Mouse (Mus musculus) stomach, embryonic 16.5 days (tissue): ENCODE measurements around the gene Bbip1. TPM values are rescaled to one million over a fixed set of nuclear protein-coding genes. Genes with fewer than 3 reads are reported as not detected.
A peak's percentile ranks its signal among the peaks of the same experiment; 100 is the strongest.

Source experiments
- ATAC-seq: fragments of 200-750 bp; cut with Nextera tagmentation; 2 replicates; pipeline ENCODE4 v1.8.0; 2017; ENCODE audit warnings: moderate number of reproducible peaks, moderate TSS enrichment; ENCODE audit not compliant: insufficient read depth, low FRiP score
- H3K27ac ChIP-seq: fragments of 300-500 bp; sonication (generic); 2 replicates; pipeline ENCODE4 v1.5.1; 2014; ENCODE audit warnings: low read length
- H3K27me3 ChIP-seq: fragments of 300-500 bp; sonication (generic); 2 replicates; pipeline ENCODE4 v1.6.1; 2014; ENCODE audit warnings: low read length, control low read depth, mixed read lengths; ENCODE audit not compliant: control insufficient read depth, insufficient read depth
- H3K36me3 ChIP-seq: fragments of 300-500 bp; sonication (generic); 2 replicates; pipeline ENCODE4 v1.6.1; 2014; ENCODE audit warnings: low read length; ENCODE audit not compliant: control insufficient read depth, insufficient read depth
- H3K4me1 ChIP-seq: fragments of 300-500 bp; sonication (generic); 2 replicates; pipeline ENCODE4 v1.6.1; 2014; ENCODE audit warnings: low read length, control low read depth, mixed read lengths; ENCODE audit not compliant: control insufficient read depth, insufficient read depth
- H3K4me2 ChIP-seq: fragments of 300-500 bp; sonication (generic); 2 replicates; pipeline ENCODE4 v1.6.1; 2014; ENCODE audit warnings: low read depth, low read length, mixed read lengths
- H3K4me3 ChIP-seq: fragments of 300-500 bp; sonication (generic); replicated peaks from 2 replicates; pipeline ENCODE4 v1.5.1; 2014; ENCODE audit warnings: mild to moderate bottlenecking, low read length
- H3K9ac ChIP-seq: fragments of 300-500 bp; sonication (generic); 2 replicates; pipeline ENCODE4 v1.6.1; 2014; ENCODE audit warnings: low read length
- H3K9me3 ChIP-seq: fragments of 300-500 bp; sonication (generic); replicated peaks from 2 replicates; pipeline ENCODE4 v1.6.1; 2016; ENCODE audit warnings: low read length, control low read depth; ENCODE audit not compliant: control insufficient read depth
- WGBS: fragments of 180-500 bp; shearing (Covaris S2); extraction: QIAGEN DNeasy Blood & Tissue Kit; methylation state at CpG from one replicate; pipeline ENCODE4 v1.1.7; 2014; 5-methylcytosine and 5-hydroxymethylcytosine counted together
- polyA plus RNA-seq: library from polyadenylated mRNA; unstranded; fragments of >200 nt; fragmentation: Nextera tagmentation; extraction: Ambion mirVana; gene quantifications from 2 replicates; pipeline ENCODE4 v1.2.1, GENCODE M21; 2015

Gene Bbip1
- polyA plus RNA-seq, 1 experiment from 2014 or later: 69.9 TPM

DNA sequence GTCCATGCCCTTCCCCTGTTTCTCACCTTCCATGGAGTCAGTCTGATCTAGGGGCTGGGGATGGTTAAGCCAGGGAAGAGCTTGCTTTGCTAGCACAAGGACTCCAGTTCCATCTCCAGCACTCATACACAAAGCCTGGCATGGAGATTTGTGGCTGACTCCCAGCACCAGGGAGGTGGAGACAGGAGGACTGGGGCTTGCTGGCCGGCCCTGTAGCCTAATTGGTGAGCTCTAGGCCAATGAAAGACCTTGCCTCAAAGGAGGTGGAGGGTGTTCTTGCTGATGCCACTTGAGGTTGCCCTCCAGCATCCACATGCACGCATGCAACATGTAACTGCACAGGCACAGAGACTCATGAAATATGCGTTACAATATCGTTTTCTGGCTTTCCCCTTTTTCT is 45.9 kb downstream of the Bbip1 start:
- Histone ChIP-seq H3K36me3 (no peaks in the 10 kb centered on the region), H3K27ac (peak overlapping the region; percentile 48; the same call in 1 of the 2 replicates), H3K9me3 (no peaks in the 10 kb centered on the region), H3K4me1 (peaks cover 33% of the 10 kb centered on the region), H3K4me3 (no peak overlapping the region), H3K4me2 (no peak overlapping the region), H3K9ac (no peak overlapping the region), H3K27me3 (no peaks in the 10 kb centered on the region)
- 81% methylated on average over 4 of the region's 4 CpGs for WGBS
- no peak for ATAC-seq

DNA sequence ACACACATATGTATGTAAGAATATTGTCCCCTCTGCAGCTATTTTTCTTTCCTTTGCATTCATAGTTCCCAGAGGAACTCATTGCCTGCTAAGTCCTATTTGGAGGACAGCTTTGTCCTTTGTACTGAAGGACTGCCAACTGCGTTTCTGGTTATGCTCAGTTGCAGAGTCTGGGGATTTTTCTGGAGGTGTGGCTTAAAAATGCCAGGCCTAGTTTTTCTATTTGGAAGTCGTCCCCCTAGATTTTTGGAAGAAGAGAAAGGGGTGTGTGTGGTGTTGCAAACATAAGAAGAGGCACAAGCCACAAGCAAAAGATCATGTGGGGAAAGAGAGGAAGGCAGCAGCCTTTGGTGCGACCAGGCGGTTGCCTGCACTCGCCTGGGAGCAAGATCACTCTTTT is 46.4 kb downstream of the Bbip1 start:
- Histone ChIP-seq H3K27ac (peak overlapping the region; percentile 48; the same call in 1 of the 2 replicates), H3K4me2 (no peak overlapping the region), H3K4me1 (peaks cover 37% of the 10 kb centered on the region), H3K27me3 (no peaks in the 10 kb centered on the region), H3K36me3 (no peaks in the 10 kb centered on the region), H3K4me3 (no peak overlapping the region), H3K9ac (no peak overlapping the region), H3K9me3 (no peaks in the 10 kb centered on the region)
- no peak for ATAC-seq
- 71% methylated on average over 5 of the region's 5 CpGs for WGBS

DNA sequence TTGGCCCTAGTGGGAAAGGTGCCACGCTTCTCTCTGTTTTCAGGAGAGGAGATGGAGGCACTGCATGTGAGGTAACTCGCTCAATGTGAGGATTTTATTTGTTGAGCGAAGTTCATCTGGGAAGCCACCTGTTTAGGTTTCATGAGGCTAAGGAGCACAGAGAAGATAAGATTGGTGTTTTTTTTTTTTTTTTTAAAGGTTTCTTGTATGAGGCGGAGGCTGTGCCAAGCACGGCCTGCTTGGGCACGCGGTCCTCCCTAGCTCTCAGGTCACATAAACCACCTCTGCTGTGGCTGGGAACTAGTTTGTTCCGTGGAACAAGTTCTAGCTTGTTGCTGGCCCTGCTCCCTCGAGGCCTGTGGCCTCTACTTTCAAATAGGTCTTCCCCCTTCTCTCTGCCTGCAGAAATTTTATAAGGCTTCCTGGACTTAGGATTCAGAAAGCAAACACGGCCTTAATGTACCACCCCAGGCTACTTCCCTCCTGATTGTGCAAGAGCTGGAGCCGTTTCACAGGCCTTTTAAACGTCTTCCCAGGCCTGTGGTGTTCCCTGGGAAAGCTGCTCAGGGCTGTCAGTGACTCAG is 49.8 kb downstream of the Bbip1 start:
- peaks cover 49% of the 10 kb centered on the region for H3K4me1 ChIP-seq
- peak overlapping the region; percentile 90 for H3K27ac ChIP-seq
- 54% methylated on average over 12 of the region's 12 CpGs for WGBS
- no peak overlapping the region for H3K4me2 ChIP-seq
- H3K4me3 ChIP-seq: no peak overlapping the region
- ATAC-seq: peak; percentile 42; the same call in 1 of the 2 replicates
- H3K27me3 ChIP-seq: no peaks in the 10 kb centered on the region
- H3K9ac ChIP-seq: peak overlapping the region; percentile 43; the same call in 1 of the 2 replicates
- H3K36me3 ChIP-seq: no peaks in the 10 kb centered on the region
- no peaks in the 10 kb centered on the region for H3K9me3 ChIP-seq

DNA sequence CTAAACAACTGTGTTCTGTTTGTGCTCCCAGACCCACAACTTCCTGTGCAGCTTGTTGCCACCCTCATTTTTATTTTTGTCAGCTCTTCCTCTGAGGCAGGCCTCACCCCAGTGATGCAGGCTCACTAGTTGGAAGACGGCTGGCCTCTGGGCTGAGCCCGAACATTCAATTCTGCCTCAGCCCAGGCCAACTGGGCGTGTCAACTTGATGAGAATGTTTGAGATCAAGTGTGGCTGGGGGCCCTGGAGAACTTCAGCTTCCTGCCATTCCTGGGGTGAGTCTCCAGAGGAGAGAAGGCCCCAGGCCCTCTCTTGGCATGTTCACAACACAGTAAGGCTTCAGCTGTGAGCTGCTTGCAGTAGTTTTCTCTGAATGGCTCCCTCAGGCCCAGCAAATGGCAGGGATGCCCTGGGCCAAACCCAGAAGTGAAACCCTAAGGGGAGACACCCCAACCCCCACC is 50.7 kb downstream of the Bbip1 start:
- Histone ChIP-seq H3K27me3 (no peaks in the 10 kb centered on the region), H3K36me3 (no peaks in the 10 kb centered on the region), H3K4me1 (peaks cover 49% of the 10 kb centered on the region), H3K4me3 (no peak overlapping the region), H3K9ac (no peak overlapping the region), H3K27ac (peak overlapping the region; percentile 90), H3K9me3 (no peaks in the 10 kb centered on the region), H3K4me2 (no peak overlapping the region)
- WGBS: 38% methylated on average over 3 of the region's 3 CpGs
- peak; percentile 49; the same call in 1 of the 2 replicates for ATAC-seq

DNA sequence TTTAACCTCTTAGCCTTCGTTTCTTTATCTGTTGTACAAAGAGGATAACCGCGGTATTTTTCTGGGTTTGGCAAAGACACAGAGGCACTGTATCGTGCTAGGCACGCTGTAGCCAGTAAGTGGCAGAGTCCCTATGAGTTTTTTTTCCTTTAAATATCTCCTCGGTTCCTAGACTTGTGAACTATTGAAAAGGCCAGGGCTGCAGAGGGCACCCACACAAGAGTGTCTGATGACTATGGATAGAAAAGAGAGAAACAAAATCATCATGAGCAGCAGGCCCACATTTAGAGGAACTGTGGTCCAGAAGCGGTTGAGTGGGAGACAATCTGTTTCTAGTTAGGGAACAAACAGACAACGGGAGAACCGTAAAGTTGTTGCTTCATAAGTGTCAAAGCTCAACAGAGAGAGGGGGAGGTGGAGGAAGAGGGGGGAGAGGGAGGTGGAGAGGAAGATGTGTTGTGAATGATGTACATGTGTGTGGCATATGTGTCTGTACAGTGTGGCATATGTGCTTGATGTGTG is 51.5 kb downstream of the Bbip1 start:
- H3K27ac ChIP-seq: peak overlapping the region; percentile 90
- no peaks in the 10 kb centered on the region for H3K27me3 ChIP-seq
- peaks cover 49% of the 10 kb centered on the region for H3K4me1 ChIP-seq
- no peak for ATAC-seq
- H3K9ac ChIP-seq: no peak overlapping the region
- no peaks in the 10 kb centered on the region for H3K9me3 ChIP-seq
- WGBS: 46% methylated on average over 9 of the region's 9 CpGs
- no peak overlapping the region for H3K4me3 ChIP-seq
- H3K36me3 ChIP-seq: no peaks in the 10 kb centered on the region
- H3K4me2 ChIP-seq: no peak overlapping the region

DNA sequence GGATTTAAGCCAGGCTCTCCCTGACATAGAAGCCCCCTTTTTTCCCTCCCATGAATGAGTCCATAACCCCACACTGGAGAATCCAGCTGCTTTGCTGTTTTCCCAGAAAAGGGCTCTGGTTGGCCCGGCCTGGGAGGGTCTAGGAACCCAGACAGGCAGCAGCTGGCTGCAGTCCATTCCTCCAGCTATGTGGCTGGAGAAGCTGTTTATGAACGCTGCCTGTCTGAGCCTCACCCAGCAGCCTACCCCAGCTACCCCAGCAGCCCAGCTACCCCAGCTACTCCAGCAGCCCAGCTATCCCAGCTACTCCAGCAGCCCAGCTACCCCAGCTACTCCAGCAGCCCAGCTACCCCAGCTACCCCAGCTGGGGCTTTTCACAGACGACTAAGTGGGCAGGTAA is 52.4 kb downstream of the Bbip1 start, which contains the start of gene Pdcd4:
Gene Pdcd4, plus strand, starts transcription at position 171 of the 400 bp plus-strand sequence.
- H3K9me3 ChIP-seq: no peaks in the 10 kb centered on the region
- H3K9ac ChIP-seq: peak within 1 kb of the TSS; percentile 40; the same call in 1 of the 2 replicates
- WGBS: 8% methylated on average over 3 of the region's 3 CpGs

DNA sequence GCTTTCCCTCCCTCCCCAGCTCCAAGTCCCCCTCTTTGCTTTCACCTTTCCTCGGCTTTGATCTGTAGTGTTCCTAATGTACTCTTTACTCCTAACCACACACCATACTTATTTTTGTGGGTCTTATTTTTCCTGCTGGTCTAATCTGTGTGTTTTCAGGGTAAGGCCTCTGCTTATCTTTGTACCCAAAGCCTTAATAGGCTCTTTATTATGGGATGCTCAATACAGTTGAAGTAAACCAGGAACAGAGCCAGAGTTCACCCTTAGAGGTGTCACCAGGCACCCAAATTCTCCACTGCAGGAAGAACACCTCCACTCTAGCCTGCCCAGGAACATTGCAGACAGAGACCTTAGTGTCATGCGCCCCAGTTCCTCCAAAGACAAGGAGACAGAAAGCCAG is 52.9 kb downstream of the Bbip1 start:
- 62% methylated on average over 2 of the region's 2 CpGs for WGBS
- ATAC-seq: peak; percentile 11; the same call in 1 of the 2 replicates

More for the DNA sequence above, 52.4 kb downstream of the Bbip1 start, which contains the start of gene Pdcd4:
- H3K4me2 ChIP-seq: 0 out of 2 replicates have a peak within 1 kb of the TSS, but pooled peaks have one; percentile 9
- H3K36me3 ChIP-seq: no peaks in the 10 kb centered on the region
- H3K27ac ChIP-seq: peak within 1 kb of the TSS; percentile 90
- peaks cover 49% of the 10 kb centered on the region for H3K4me1 ChIP-seq
- no peaks in the 10 kb centered on the region for H3K27me3 ChIP-seq
- no peak within 1 kb of the TSS for H3K4me3 ChIP-seq
- peak; percentile 59; the same call in 1 of the 2 replicates for ATAC-seq

DNA sequence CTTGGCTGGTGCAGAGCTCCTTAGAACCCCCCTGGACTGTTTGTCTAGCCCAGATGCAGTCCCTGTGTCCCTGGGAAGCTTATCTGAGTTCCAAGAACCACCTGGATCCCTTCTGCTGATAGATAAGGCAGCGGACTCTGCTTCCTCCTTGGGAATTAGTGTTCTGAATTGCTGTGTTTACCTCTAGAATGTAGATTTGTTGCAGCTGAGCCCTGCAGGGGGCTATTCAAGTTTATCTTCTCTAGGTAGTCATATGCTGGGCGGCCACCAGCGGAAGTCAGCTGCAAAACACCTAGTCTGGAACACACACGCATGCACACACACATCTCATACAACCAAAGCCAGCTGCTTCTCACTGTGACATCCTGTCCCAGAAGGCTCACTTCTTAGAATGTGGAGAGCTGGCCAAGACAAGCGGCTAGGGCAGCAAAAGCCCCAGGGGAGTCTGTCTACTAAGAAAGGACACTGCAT is 53.6 kb downstream of the Bbip1 start:
- H3K27ac ChIP-seq: peak overlapping the region; percentile 90
- ATAC-seq: no peak

More for the DNA sequence above, 52.9 kb downstream of the Bbip1 start:
- Histone ChIP-seq H3K4me1 (peaks cover 49% of the 10 kb centered on the region), H3K4me2 (no peak overlapping the region), H3K9ac (peak overlapping the region; percentile 37; the same call in 1 of the 2 replicates), H3K27ac (peak overlapping the region; percentile 90), H3K4me3 (no peak overlapping the region), H3K36me3 (no peaks in the 10 kb centered on the region), H3K27me3 (no peaks in the 10 kb centered on the region), H3K9me3 (no peaks in the 10 kb centered on the region)

DNA sequence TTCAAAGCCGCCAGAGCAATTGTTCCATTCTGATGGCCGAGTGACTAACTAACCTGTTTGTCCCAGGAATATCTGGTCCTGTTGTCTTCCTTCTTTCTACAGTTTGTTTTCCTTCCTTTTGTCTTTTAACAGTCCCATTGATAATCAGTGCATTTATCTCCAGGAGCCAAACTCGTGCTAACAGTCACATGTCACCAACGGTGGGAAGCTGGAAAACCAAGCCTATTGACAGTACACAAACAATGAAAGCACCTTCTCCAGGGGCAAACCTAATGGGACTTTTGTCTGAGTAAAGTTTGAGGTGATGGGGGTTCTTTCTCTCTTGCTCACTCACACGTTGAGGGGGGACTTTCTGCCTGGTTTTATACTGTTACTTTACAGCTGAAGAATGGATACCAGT is 54.2 kb downstream of the Bbip1 start:
- ATAC-seq: no peak
- Histone ChIP-seq H3K4me3 (no peak overlapping the region), H3K36me3 (no peaks in the 10 kb centered on the region), H3K9me3 (no peaks in the 10 kb centered on the region), H3K27ac (no peak overlapping the region), H3K27me3 (no peaks in the 10 kb centered on the region), H3K9ac (no peak overlapping the region), H3K4me1 (peaks cover 43% of the 10 kb centered on the region), H3K4me2 (no peak overlapping the region)
- WGBS: 59% methylated on average over 5 of the region's 5 CpGs

More for the DNA sequence above, 53.6 kb downstream of the Bbip1 start:
- H3K4me1 ChIP-seq: peaks cover 46% of the 10 kb centered on the region
- H3K27me3 ChIP-seq: no peaks in the 10 kb centered on the region
- H3K9ac ChIP-seq: no peak overlapping the region
- H3K9me3 ChIP-seq: no peaks in the 10 kb centered on the region
- 56% methylated on average over 5 of the region's 5 CpGs for WGBS
- no peaks in the 10 kb centered on the region for H3K36me3 ChIP-seq
- no peak overlapping the region for H3K4me3 ChIP-seq
- H3K4me2 ChIP-seq: no peak overlapping the region
